Mouse (Mus musculus) forebrain, embryonic 12.5 days (tissue): ENCODE measurements around the gene Sult1d1. TPM values are rescaled to one million over a fixed set of nuclear protein-coding genes. Genes with fewer than 3 reads are reported as not detected.
"Not testable (repeated sequence)": the region's sequence is repeated elsewhere in the genome, so short reads cannot be mapped to it uniquely, and the experiment has no call there.

Source experiments
- ATAC-seq: fragments of 200-750 bp; cut with Nextera tagmentation; 2 replicates; pipeline ENCODE4 v1.8.0; 2017; ENCODE audit warnings: moderate TSS enrichment; ENCODE audit not compliant: low FRiP score
- H3K27ac ChIP-seq: fragments of 300-500 bp; sonication (generic); 2 replicates; pipeline ENCODE4 v1.5.1; 2016; ENCODE audit warnings: mild to moderate bottlenecking
- H3K27me3 ChIP-seq: fragments of 300-500 bp; sonication (generic); 2 replicates; pipeline ENCODE4 v1.6.1; 2016; ENCODE audit warnings: mild to moderate bottlenecking
- H3K36me3 ChIP-seq: fragments of 300-500 bp; sonication (generic); replicated peaks from 2 replicates; pipeline ENCODE4 v1.6.1; 2016; ENCODE audit warnings: mild to moderate bottlenecking
- H3K4me1 ChIP-seq: fragments of 300-500 bp; sonication (generic); 2 replicates; pipeline ENCODE4 v1.6.1; 2016
- H3K4me2 ChIP-seq: fragments of 300-500 bp; sonication (generic); 2 replicates; pipeline ENCODE4 v1.6.1; 2016; ENCODE audit warnings: mild to moderate bottlenecking, moderate library complexity
- H3K4me3 ChIP-seq: fragments of 300-500 bp; sonication (generic); replicated peaks from 2 replicates; pipeline ENCODE4 v1.5.1; 2016; ENCODE audit warnings: mild to moderate bottlenecking
- H3K9ac ChIP-seq: fragments of 300-500 bp; sonication (generic); 2 replicates; pipeline ENCODE4 v1.6.1; 2016; ENCODE audit warnings: mild to moderate bottlenecking
- H3K9me3 ChIP-seq: fragments of 300-500 bp; sonication (generic); 2 replicates; pipeline ENCODE4 v1.6.1; 2016
- WGBS: fragments of 180-500 bp; shearing (Covaris S2); methylation state at CpG from one replicate; pipeline ENCODE4 v1.1.7; 2016; 5-methylcytosine and 5-hydroxymethylcytosine counted together
- microRNA-seq: library from miRNA; unstranded; fragments of <30 nt; microRNA quantifications from one replicate; pipeline ENCODE4, GENCODE M21; 2017
- polyA plus RNA-seq: library from polyadenylated mRNA; unstranded; fragments of >200 nt; fragmentation: Nextera tagmentation; extraction: Ambion mirVana; gene quantifications from 2 replicates; pipeline ENCODE4 v1.2.1, GENCODE M21; 2016

Sult1d1 gene
- polyA plus RNA-seq, 1 experiment from 2014 or later, result 0.24 TPM

GRCm38 (mm10) chr5:87562526-87562925 lies 6.3 kb downstream of the Sult1d1 start:
- H3K27me3 ChIP-seq, result no peaks in the 10 kb centered on the region
- no peak overlapping the region for H3K4me3 ChIP-seq
- no peak for ATAC-seq
- no peaks in the 10 kb centered on the region for H3K9me3 ChIP-seq
- no peaks in the 10 kb centered on the region for H3K36me3 ChIP-seq
- H3K4me1 ChIP-seq, result no peaks in the 10 kb centered on the region
- H3K27ac ChIP-seq, result no peak overlapping the region
- no peak overlapping the region for H3K4me2 ChIP-seq
- H3K9ac ChIP-seq, result no peak overlapping the region
- 74% methylated on average over 4 of the region's 4 CpGs for WGBS

- Histone ChIP-seq H3K27ac (no peak overlapping the region), H3K4me1 (no peaks in the 10 kb centered on the region), H3K9me3 (no peaks in the 10 kb centered on the region), H3K9ac (no peak overlapping the region), H3K4me2 (no peak overlapping the region), H3K27me3 (no peaks in the 10 kb centered on the region), H3K4me3 (no peak overlapping the region), H3K36me3 (no peaks in the 10 kb centered on the region)
- 82% methylated on average over 5 of the region's 5 CpGs for WGBS
- no peak for ATAC-seq
These were observed 8.7 kb downstream of the Sult1d1 start for GRCm38 (mm10) chr5:87560145-87560544.

GRCm38 (mm10) chr5:87550935-87551334 lies 17.9 kb downstream of the Sult1d1 start:
- H3K27me3 ChIP-seq, result no peaks in the 10 kb centered on the region
- no peak overlapping the region for H3K27ac ChIP-seq
- no peaks in the 10 kb centered on the region for H3K9me3 ChIP-seq
- no peak overlapping the region for H3K4me3 ChIP-seq
- H3K4me2 ChIP-seq, result no peak overlapping the region
- H3K9ac ChIP-seq, result no peak overlapping the region
- ATAC-seq, result no peak
- WGBS, result 43% methylated on average over 1 of the region's 1 CpGs
- no peaks in the 10 kb centered on the region for H3K4me1 ChIP-seq
- no peaks in the 10 kb centered on the region for H3K36me3 ChIP-seq

- Histone ChIP-seq H3K27me3 (no peaks in the 10 kb centered on the region), H3K9ac (no peak within 1 kb of the TSS), H3K27ac (no peak within 1 kb of the TSS), H3K9me3 (no peaks in the 10 kb centered on the region), H3K4me1 (no peaks in the 10 kb centered on the region), H3K36me3 (no peaks in the 10 kb centered on the region), H3K4me2 (no peak within 1 kb of the TSS), H3K4me3 (no peak within 1 kb of the TSS)
- 91% methylated on average over 2 of the region's 2 CpGs for WGBS
- ATAC-seq, result no peak
These were observed 30.7 kb downstream of the Sult1d1 start, which contains the start of gene Sult1b1 for GRCm38 (mm10) chr5:87538111-87538510. Gene Sult1b1, minus strand, starts transcription at chr5:87538195.

GRCm38 (mm10) chr5:87535994-87536644 lies 32.7 kb downstream of the Sult1d1 start:
- Histone ChIP-seq H3K4me2 (no peak overlapping the region), H3K4me1 (no peaks in the 10 kb centered on the region), H3K27me3 (no peaks in the 10 kb centered on the region), H3K9me3 (no peaks in the 10 kb centered on the region), H3K36me3 (no peaks in the 10 kb centered on the region), H3K9ac (no peak overlapping the region), H3K4me3 (no peak overlapping the region), H3K27ac (no peak overlapping the region)
- WGBS, result 44% methylated on average over 4 of the region's 4 CpGs
- ATAC-seq, result no peak

GRCm38 (mm10) chr5:87532288-87532687 lies 36.5 kb downstream of the Sult1d1 start:
- H3K27me3 ChIP-seq, result no peaks in the 10 kb centered on the region
- H3K36me3 ChIP-seq, result no peaks in the 10 kb centered on the region
- no peak for ATAC-seq
- 75% methylated on average over 2 of the region's 2 CpGs for WGBS
- no peak overlapping the region for H3K4me2 ChIP-seq
- no peaks in the 10 kb centered on the region for H3K4me1 ChIP-seq
- H3K9ac ChIP-seq, result no peak overlapping the region
- no peaks in the 10 kb centered on the region for H3K9me3 ChIP-seq
- no peak overlapping the region for H3K27ac ChIP-seq
- no peak overlapping the region for H3K4me3 ChIP-seq

- not testable (repeated sequence) for H3K9me3 ChIP-seq, H3K9ac ChIP-seq, ATAC-seq, H3K4me2 ChIP-seq, H3K27ac ChIP-seq, H3K36me3 ChIP-seq, H3K27me3 ChIP-seq, H3K4me3 ChIP-seq, H3K4me1 ChIP-seq
- WGBS, result 94% methylated on average over 2 of the region's 2 CpGs
These were observed 45.3 kb downstream of the Sult1d1 start for GRCm38 (mm10) chr5:87523561-87523960.

- no peak for ATAC-seq
- Histone ChIP-seq H3K4me1 (no peaks in the 10 kb centered on the region), H3K4me3 (no peak overlapping the region), H3K4me2 (no peak overlapping the region), H3K36me3 (no peaks in the 10 kb centered on the region), H3K27ac (no peak overlapping the region), H3K9me3 (no peaks in the 10 kb centered on the region), H3K27me3 (no peaks in the 10 kb centered on the region), H3K9ac (no peak overlapping the region)
- WGBS, result 45% methylated on average over 4 of the region's 4 CpGs
These were observed 62.9 kb downstream of the Sult1d1 start for GRCm38 (mm10) chr5:87505776-87506458.

Small RNAs within 50 kb of the gene (microRNA-seq; reads per million reads assigned to microRNA genes)
- not detected for gene Mir3969

Other genes starting within 250 kb of the Sult1d1 start
- not detected in 2 replicates for gene Ugt2a3, start 231.8 kb downstream of the Sult1d1 start, polyA plus RNA-seq
- not detected in 2 replicates for gene Ugt2b38, start 144.8 kb downstream of the Sult1d1 start, polyA plus RNA-seq
- 0.40 TPM in 1 of 2 replicates, not detected in the other for gene Ugt2a2, start 86.8 kb downstream of the Sult1d1 start, polyA plus RNA-seq
- not detected in 2 replicates for gene Gm43638, start 82.2 kb downstream of the Sult1d1 start, polyA plus RNA-seq
- gene Ugt2a1, start 78.2 kb downstream of the Sult1d1 start, polyA plus RNA-seq, result 3.2 and 12.1 TPM in 2 replicates
- 0.21 TPM in 1 of 2 replicates, not detected in the other for gene Sult1b1, start 30.8 kb downstream of the Sult1d1 start, polyA plus RNA-seq
- 3.0 and 7.4 TPM in 2 replicates for gene Sult1e1, start 22.6 kb upstream of the Sult1d1 start, polyA plus RNA-seq
- gene Csn1s1, start 97.2 kb upstream of the Sult1d1 start, polyA plus RNA-seq, result not detected in 2 replicates
- gene Csn2, start 130.6 kb upstream of the Sult1d1 start, polyA plus RNA-seq, result not detected in 2 replicates
- gene Csn1s2a, start 205.5 kb upstream of the Sult1d1 start, polyA plus RNA-seq, result not detected in 2 replicates
- not detected in 2 replicates for gene Csn1s2b, start 239.1 kb upstream of the Sult1d1 start, polyA plus RNA-seq